Mouse (Mus musculus) embryonic fibroblast, embryonic 13.5 days (primary cell): ENCODE results near the gene Nrxn1.

Experiments used
- CTCF ChIP-seq: IDR thresholded peaks from 2 replicates; pipeline ENCODE4 v1.5.1; 2011; ENCODE audit warnings: mild to moderate bottlenecking, control low read depth, low read length, moderate library complexity, borderline replicate concordance; ENCODE audit not compliant: insufficient read depth
- POLR2A ChIP-seq: IDR thresholded peaks from 2 replicates; pipeline ENCODE4 v1.6.1; 2011; ENCODE audit warnings: low read depth, mild to moderate bottlenecking, control low read depth, low read length, moderate library complexity

- TF ChIP-seq CTCF: no peak
- TF ChIP-seq POLR2A: no peak
Measured at GRCm38 (mm10) chr17:90818340-90818739, 274.5 kb downstream of the Nrxn1 start.
